Mouse (Mus musculus) colon, adult 2 months (tissue): ENCODE data around the gene Mier1. TPM values are rescaled to one million over a fixed set of nuclear protein-coding genes. Genes with fewer than 3 reads are reported as not detected.

Experiments used
- polyA plus RNA-seq: library from polyadenylated mRNA; depleted of rRNA; stranded (reverse); fragments of >200 nt; gene quantifications from 2 replicates; pipeline ENCODE4 v1.2.3, GENCODE M21; 2012; rRNA removed

The Mier1 gene
- polyA plus RNA-seq, result 10.6 and 11.5 TPM in 2 replicates

DNA sequence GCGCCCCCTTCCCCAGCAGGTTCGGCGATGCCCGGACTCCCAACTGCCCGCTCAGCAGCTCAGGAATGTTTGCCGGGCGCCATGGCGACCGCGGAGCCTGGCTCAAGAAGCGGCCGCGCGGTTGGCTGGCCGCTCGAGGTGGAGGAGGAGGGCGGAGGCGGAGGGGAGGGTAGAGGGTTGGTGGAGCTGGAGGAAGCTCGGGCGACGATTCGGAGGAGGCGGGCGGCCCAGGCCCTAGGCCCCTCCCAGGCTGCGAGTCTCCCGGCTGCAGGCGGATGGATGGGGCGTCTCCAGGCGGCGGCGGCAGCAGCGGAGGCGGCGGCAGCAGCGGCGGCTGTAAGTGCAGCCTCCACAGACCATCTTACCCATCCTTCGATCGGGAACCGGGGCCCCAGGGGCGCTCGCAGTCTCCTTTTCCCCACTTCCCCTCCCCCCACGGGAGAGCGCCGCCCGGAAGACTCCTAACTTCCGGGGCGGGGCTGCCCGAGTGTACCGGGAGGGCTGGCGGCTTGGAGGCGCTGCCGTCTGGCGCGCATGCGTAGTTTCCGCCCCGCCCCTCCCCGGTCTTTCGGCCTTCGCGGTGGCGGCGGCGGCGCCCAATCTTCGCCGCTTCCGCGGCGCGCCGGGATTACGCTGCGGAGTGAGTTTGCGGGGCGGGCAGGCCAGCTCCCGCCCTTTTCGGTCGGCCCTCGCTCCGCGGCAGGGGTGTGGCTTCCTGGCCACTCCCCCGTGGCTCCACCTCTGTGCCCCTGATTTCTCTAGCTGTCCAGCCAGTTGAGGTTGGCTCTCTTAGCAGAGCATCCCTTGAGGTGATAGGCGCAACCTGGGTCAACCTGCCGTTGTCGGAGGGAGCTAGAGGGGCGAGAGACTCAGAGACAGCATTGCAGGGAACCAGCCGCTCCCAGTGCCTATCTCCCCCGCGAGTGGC, at the start of gene Mier1, which contains the start of gene Wdr78:
Gene Mier1 (plus strand): TSS at position 207 of the 928 bp plus-strand sequence.
Gene Wdr78 (minus strand): TSS at position 372 of the 928 bp plus-strand sequence.

Other genes with a start within 250 kb of the Mier1 start
- gene Tctex1d1, start 135.8 kb upstream of the Mier1 start, polyA plus RNA-seq, result 0.27 and 0.28 TPM in 2 replicates
- gene Insl5, start 87.5 kb upstream of the Mier1 start, polyA plus RNA-seq, result 107 and 144 TPM in 2 replicates
- 0.36 and 0.76 TPM in 2 replicates for gene Wdr78, start 165 bp downstream of the Mier1 start, polyA plus RNA-seq
- gene Slc35d1, start 100.8 kb downstream of the Mier1 start, polyA plus RNA-seq, result 12.0 and 14.5 TPM in 2 replicates
- gene 4921539E11Rik, start 176.5 kb downstream of the Mier1 start, polyA plus RNA-seq, result not detected in 2 replicates
- 12.8 and 20.5 TPM in 2 replicates for gene Oma1, start 199.4 kb downstream of the Mier1 start, polyA plus RNA-seq